Mouse (Mus musculus): ENCODE measurements around the gene Arsb.

Arsb gene

GRCm38 (mm10) chr13:93987611-93988010 lies 216.2 kb downstream of the Arsb start:
- DNase-seq: no peak

GRCm38 (mm10) chr13:93989208-93989607 lies 217.8 kb downstream of the Arsb start:
- no peak for DNase-seq

GRCm38 (mm10) chr13:93989736-93990611 lies 218.5 kb downstream of the Arsb start:
- DNase-seq: no peak

- no peak for DNase-seq
Measured at GRCm38 (mm10) chr13:93990841-93991240, 219.4 kb downstream of the Arsb start.

GRCm38 (mm10) chr13:93992342-93992882 lies 221.0 kb downstream of the Arsb start:
- DNase-seq: no peak

Measured in cerebellum, adult 11-12 months (tissue).